Mouse (Mus musculus) bone marrow macrophage, adult 2 months (primary cell): ENCODE results near the gene Kif21b. TPM values are rescaled to one million over a fixed set of nuclear protein-coding genes. Genes with fewer than 3 reads are reported as not detected.

Source experiments
- H3K27ac ChIP-seq: 2 replicates; pipeline ENCODE4 v1.5.1; 2012; ENCODE audit warnings: low read depth, low read length; ENCODE audit not compliant: insufficient read depth
- H3K4me1 ChIP-seq: 2 replicates; pipeline ENCODE4 v1.6.1; 2012; ENCODE audit warnings: low read length; ENCODE audit not compliant: control insufficient read depth, insufficient read depth
- H3K4me3 ChIP-seq: 2 replicates; pipeline ENCODE4 v1.5.1; 2012; ENCODE audit warnings: mild to moderate bottlenecking, low read length, moderate library complexity; ENCODE audit not compliant: insufficient read depth
- CTCF ChIP-seq: IDR thresholded peaks from 2 replicates; pipeline ENCODE4 v1.5.1; 2012; ENCODE audit warnings: low read depth, mild to moderate bottlenecking, low read length, moderate library complexity
- POLR2A ChIP-seq: IDR thresholded peaks from 2 replicates; pipeline ENCODE4 v1.6.1; 2012; ENCODE audit warnings: mild to moderate bottlenecking, low read depth, low read length, borderline replicate concordance
- polyA plus RNA-seq: library from polyadenylated mRNA; stranded (reverse); fragments of >200 nt; gene quantifications from 2 replicates; pipeline ENCODE4 v1.2.4, GENCODE M21; 2012; ENCODE audit not compliant: missing spikeins, insufficient read depth, insufficient read length

Kif21b gene
- polyA plus RNA-seq, 1 experiment: 17.9 TPM

DNA sequence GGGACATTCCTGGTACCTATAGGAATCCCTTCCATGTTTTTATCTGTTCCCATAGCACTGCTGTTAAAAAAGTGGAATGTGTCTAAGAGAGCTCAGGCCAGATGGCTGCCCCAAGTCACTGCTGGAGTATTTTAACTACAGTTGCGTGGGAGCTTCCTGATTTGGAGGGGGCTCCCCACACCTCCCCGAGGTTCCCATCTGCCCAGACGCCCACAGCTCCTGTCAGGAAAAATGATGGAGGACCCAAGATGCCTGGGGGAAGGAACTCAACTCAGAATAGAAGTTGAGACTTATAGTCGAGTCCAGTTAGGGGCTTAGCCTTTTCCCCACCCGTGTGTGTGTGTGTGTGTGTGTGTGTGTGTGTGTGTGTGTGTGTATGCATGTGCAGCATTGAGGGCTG is 2.8 kb upstream of the Kif21b start:
- peak overlapping the region; percentile 52; the same call in 1 of the 2 replicates for H3K27ac ChIP-seq
- H3K4me3 ChIP-seq: no peak overlapping the region; the same call in 1 of the 2 replicates
- H3K4me1 ChIP-seq: peaks cover 49% of the 10 kb centered on the region
- TF ChIP-seq CTCF (no peak), POLR2A (no peak)

- H3K4me1 ChIP-seq: peaks cover 53% of the 10 kb centered on the region
- H3K4me3 ChIP-seq: no peak overlapping the region
- TF ChIP-seq CTCF: no peak
- no peak for TF ChIP-seq POLR2A
- no peak overlapping the region for H3K27ac ChIP-seq
Measured at GRCm38 (mm10) chr1:136128944-136129589, 2.1 kb upstream of the Kif21b start.

DNA sequence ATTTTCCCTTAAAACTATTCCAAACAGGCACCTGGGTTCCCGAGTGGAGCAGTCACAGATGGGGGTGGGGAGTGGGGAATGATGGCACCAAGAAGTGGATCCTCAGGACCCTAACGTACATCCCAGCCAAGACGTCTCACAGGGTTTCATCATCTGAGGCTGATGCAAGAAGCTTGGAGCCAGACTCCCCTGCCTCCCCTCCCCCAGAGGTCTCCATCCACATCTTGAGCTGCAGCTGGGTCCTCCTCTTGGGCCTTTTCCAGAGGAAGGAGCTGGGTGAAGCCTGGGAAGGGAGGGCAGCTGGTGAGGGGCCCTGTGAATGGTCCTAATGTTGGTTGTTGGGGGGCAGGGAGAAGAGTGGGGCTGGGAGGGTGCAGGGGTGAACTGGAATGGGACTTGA is 1.1 kb upstream of the Kif21b start:
- peaks cover 61% of the 10 kb centered on the region for H3K4me1 ChIP-seq
- no peak overlapping the region for H3K4me3 ChIP-seq
- no peak for TF ChIP-seq CTCF
- no peak for TF ChIP-seq POLR2A
- no peak overlapping the region for H3K27ac ChIP-seq

DNA sequence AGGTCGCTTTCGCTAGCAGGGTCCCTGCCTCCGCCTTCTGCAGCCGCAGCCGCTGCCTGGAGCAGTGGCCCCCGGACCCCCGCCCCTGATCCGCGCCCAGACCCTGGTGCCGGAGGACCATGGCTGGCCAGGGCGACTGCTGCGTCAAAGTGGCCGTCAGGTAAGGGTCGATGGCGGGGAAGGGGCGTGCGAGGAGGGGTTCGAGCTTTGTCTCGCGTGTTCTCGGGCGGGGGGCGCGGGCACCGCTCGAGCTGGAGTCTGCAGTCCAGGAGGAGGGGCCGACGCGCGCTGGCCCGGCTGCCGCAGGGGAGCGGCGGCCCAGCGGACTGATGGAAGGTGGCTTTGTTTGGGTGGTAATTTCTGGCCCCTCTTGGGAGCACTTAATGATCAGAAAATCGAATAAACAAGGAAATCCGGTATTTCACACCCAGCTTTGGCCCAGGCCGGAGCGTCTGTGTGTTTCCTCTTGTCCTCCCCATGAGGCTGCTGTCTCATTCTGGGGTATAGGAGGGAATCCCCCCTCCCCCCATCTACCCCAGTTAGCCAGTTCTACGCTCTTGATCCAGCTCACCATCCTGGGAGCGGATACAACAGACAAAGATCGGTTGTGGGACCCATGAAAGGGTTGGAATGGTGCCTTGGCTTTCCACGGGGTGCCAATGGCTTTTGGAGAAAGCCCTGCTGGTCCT is 558 bp downstream of the Kif21b start:
- Histone ChIP-seq H3K27ac (peak overlapping the region; percentile 49), H3K4me1 (peaks cover 68% of the 10 kb centered on the region), H3K4me3 (peak overlapping the region; percentile 92)
- TF ChIP-seq CTCF: no peak
- TF ChIP-seq POLR2A: no peak

- peaks cover 68% of the 10 kb centered on the region for H3K4me1 ChIP-seq
Measured at GRCm38 (mm10) chr1:136132386-136133201, 1.4 kb downstream of the Kif21b start.

GRCm38 (mm10) chr1:136133570-136134240 is 2.5 kb downstream of the Kif21b start:
- H3K4me1 ChIP-seq: peaks cover 67% of the 10 kb centered on the region
- peak overlapping the region; percentile 84 for H3K27ac ChIP-seq
- peak overlapping the region; percentile 8; the same call in 1 of the 2 replicates for H3K4me3 ChIP-seq
- TF ChIP-seq CTCF (no peak), POLR2A (no peak)

More at GRCm38 (mm10) chr1:136132386-136133201, 1.4 kb downstream of the Kif21b start:
- Histone ChIP-seq H3K4me3 (peak overlapping the region; percentile 92), H3K27ac (no peak overlapping the region)
- TF ChIP-seq POLR2A: no peak
- TF ChIP-seq CTCF: no peak

DNA sequence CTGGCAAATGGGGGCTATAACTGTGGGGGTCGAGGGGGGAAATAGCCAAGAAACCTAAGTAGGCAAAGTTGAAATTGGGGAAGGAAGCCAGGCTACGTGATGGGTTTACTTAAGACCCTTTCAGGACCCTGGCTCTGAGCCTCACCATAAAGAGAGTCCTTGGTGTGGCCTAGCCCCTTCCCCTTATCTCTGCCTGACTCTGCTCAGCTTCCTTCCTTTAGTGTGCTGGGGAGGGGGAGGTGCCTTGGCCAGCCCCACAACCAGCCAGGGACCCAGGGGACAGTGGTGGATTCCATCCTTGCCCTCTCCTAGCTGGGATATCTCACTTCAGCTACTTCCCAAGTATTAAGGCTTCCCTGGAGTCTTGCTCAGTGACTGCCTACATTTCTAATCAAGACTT is 3.4 kb downstream of the Kif21b start:
- peak overlapping the region; percentile 16 for H3K4me3 ChIP-seq
- TF ChIP-seq CTCF (no peak), POLR2A (no peak)
- H3K4me1 ChIP-seq: peaks cover 67% of the 10 kb centered on the region
- peak overlapping the region; percentile 84 for H3K27ac ChIP-seq

- Histone ChIP-seq H3K4me1 (peaks cover 66% of the 10 kb centered on the region), H3K4me3 (peak overlapping the region; percentile 16), H3K27ac (peak overlapping the region; percentile 88)
- no peak for TF ChIP-seq POLR2A
- TF ChIP-seq CTCF: no peak
Measured at GRCm38 (mm10) chr1:136135046-136135445, 3.9 kb downstream of the Kif21b start.

DNA sequence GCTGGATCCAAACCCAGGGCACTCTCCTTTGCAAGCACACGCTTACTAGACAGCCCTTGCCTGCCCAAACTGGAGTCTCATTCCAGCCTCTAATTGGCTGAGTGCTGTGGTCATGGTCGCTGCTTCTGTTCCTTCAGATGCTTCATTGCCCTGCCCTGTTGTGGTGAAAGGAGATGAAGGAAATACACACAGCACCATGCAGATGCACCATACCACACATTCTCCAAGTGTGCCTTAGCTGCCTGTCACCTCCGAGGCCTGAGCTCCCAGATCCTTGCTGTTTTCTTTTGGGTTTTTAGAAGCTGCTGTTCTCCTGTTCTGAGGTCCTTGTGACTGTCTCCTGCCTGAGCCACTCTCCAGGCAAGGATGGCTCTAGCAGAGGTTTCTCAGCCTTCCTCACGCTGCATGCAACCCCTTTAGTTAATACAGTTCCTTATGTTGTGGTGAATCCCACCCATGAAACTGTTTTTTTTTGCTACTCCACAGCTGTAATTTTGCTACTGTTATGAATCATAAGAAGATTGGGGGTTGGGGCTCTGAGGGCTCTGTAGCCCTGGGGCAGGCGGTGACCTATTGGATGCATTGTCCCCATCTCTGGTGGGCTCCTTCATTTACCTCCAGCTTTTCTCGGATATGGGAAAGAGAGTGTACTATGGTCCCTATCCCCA is 4.7 kb downstream of the Kif21b start:
- Histone ChIP-seq H3K4me1 (peaks cover 62% of the 10 kb centered on the region), H3K4me3 (peak overlapping the region; percentile 45), H3K27ac (peak overlapping the region; percentile 88)
- no peak for TF ChIP-seq CTCF
- TF ChIP-seq POLR2A: 0 out of 2 replicates have a peak, but pooled peaks have one; percentile 53
